Mouse (Mus musculus): ENCODE results near the gene Cadps2. TPM values are rescaled to one million over a fixed set of nuclear protein-coding genes. Genes with fewer than 3 reads are reported as not detected.

Cadps2 gene
- polyA plus RNA-seq, 1 experiment from 2014 or later: 1.3 TPM

DNA sequence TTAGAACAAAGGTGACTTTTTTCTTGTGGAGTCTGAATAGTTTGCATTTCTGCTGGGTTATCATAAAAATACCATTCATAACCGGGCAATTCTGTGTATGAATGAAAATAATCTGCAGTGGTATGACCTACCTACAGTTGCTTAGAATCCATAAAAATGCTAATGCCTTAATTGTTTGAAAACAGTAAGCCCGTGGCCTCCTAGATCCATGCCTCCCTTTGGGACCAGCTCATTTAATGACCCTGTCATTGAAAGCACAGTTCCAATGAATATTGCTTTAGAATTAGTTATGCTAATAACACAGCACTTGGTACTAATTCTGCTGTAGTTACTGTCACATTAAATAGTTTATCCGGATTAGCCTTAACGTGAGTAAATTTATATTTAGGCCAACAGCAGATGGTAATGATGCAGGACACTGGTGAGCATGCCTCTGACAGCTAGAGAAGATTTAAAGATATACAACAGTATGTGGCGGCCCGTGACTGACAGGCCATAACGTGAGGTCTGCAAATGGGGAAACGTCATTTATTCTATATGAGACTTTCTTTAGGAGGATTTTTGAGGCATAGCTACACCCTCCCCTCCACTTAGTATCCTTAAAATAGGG, 477.3 kb downstream of the Cadps2 start:
- no peaks in the 10 kb centered on the region for H3K27me3 ChIP-seq (ENCODE audit: control insufficient read depth, insufficient read depth, low read length)
- H3K4me3 ChIP-seq (ENCODE audit: control insufficient read depth in 1 of 2, insufficient read depth in 1 of 2, low read depth in 1 of 2, low read length in 2 of 2): no peak overlapping the region
- 76% methylated on average over 8 of the region's 8 CpGs for WGBS
- H3K4me2 ChIP-seq (ENCODE audit: low read length): no peak overlapping the region
- H3K9ac ChIP-seq (ENCODE audit: low read length): no peak overlapping the region
- no peak for ATAC-seq (ENCODE audit: insufficient number of reproducible peaks, insufficient read depth, low FRiP score, low read depth)
- H3K36me3 ChIP-seq (ENCODE audit: control insufficient read depth, insufficient read depth, low read length): no peaks in the 10 kb centered on the region
- no peaks in the 10 kb centered on the region for H3K9me3 ChIP-seq (ENCODE audit: control insufficient read depth, low read length)
- H3K4me1 ChIP-seq (ENCODE audit: control insufficient read depth in 2 of 2, insufficient read depth in 2 of 2, low read length in 2 of 2): no peaks in the 10 kb centered on the region
- H3K27ac ChIP-seq (replicated peaks in 1 of 2; ENCODE audit: control insufficient read depth in 1 of 2, insufficient read depth in 1 of 2, low read depth in 2 of 2, low read length in 2 of 2): no peak overlapping the region

DNA sequence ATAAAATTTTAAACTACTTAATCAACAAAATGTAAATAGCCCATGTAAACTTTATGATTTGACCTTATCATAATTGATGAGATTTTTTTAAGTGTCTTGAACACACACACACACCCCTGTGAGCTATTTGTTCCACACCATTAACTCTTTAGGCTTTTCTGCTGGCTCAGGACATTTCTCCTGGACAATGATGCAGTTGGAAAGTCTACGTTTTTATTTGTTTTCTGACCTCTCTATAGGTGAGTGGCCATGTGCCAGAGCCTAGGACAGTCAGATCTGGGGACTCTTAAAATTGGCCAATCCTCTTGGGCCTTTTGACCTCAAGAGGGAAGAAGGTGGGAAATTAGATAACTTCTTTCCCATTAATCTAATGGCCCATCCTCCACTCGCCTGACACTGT, 478.6 kb downstream of the Cadps2 start:
- Histone ChIP-seq H3K4me2 (ENCODE audit: low read length) (no peak overlapping the region), H3K27me3 (ENCODE audit: control insufficient read depth, insufficient read depth, low read length) (no peaks in the 10 kb centered on the region), H3K9me3 (ENCODE audit: control insufficient read depth, low read length) (no peaks in the 10 kb centered on the region), H3K9ac (ENCODE audit: low read length) (no peak overlapping the region), H3K4me1 (ENCODE audit: control insufficient read depth in 2 of 2, insufficient read depth in 2 of 2, low read length in 2 of 2) (no peaks in the 10 kb centered on the region), H3K4me3 (ENCODE audit: control insufficient read depth in 1 of 2, insufficient read depth in 1 of 2, low read depth in 1 of 2, low read length in 2 of 2) (no peak overlapping the region), H3K36me3 (ENCODE audit: control insufficient read depth, insufficient read depth, low read length) (no peaks in the 10 kb centered on the region), H3K27ac (replicated peaks in 1 of 2; ENCODE audit: control insufficient read depth in 1 of 2, insufficient read depth in 1 of 2, low read depth in 2 of 2, low read length in 2 of 2) (no peak overlapping the region)
- 71% methylated on average over 2 of the region's 2 CpGs for WGBS
- ATAC-seq (ENCODE audit: insufficient number of reproducible peaks, insufficient read depth, low FRiP score, low read depth): no peak

GRCm38 (mm10) chr6:23356141-23356540, 483.1 kb downstream of the Cadps2 start:
- H3K36me3 ChIP-seq (ENCODE audit: control insufficient read depth, insufficient read depth, low read length): no peaks in the 10 kb centered on the region
- ATAC-seq (ENCODE audit: insufficient number of reproducible peaks, insufficient read depth, low FRiP score, low read depth): no peak
- no peaks in the 10 kb centered on the region for H3K9me3 ChIP-seq (ENCODE audit: control insufficient read depth, low read length)
- H3K9ac ChIP-seq (ENCODE audit: low read length): no peak overlapping the region
- WGBS: 42% methylated on average over 4 of the region's 4 CpGs
- H3K4me2 ChIP-seq (ENCODE audit: low read length): no peak overlapping the region
- no peak overlapping the region for H3K4me3 ChIP-seq (ENCODE audit: control insufficient read depth in 1 of 2, insufficient read depth in 1 of 2, low read depth in 1 of 2, low read length in 2 of 2)
- H3K27ac ChIP-seq (replicated peaks in 1 of 2; ENCODE audit: control insufficient read depth in 1 of 2, insufficient read depth in 1 of 2, low read depth in 2 of 2, low read length in 2 of 2): no peak overlapping the region
- H3K27me3 ChIP-seq (ENCODE audit: control insufficient read depth, insufficient read depth, low read length): no peaks in the 10 kb centered on the region
- no peaks in the 10 kb centered on the region for H3K4me1 ChIP-seq (ENCODE audit: control insufficient read depth in 2 of 2, insufficient read depth in 2 of 2, low read length in 2 of 2)

GRCm38 (mm10) chr6:23353480-23353879, 485.7 kb downstream of the Cadps2 start:
- H3K36me3 ChIP-seq (ENCODE audit: control insufficient read depth, insufficient read depth, low read length): no peaks in the 10 kb centered on the region
- H3K4me3 ChIP-seq (ENCODE audit: control insufficient read depth in 1 of 2, insufficient read depth in 1 of 2, low read depth in 1 of 2, low read length in 2 of 2): no peak overlapping the region
- WGBS: 8% methylated on average over 7 of the region's 7 CpGs
- H3K9me3 ChIP-seq (ENCODE audit: control insufficient read depth, low read length): no peaks in the 10 kb centered on the region
- no peak overlapping the region for H3K4me2 ChIP-seq (ENCODE audit: low read length)
- no peaks in the 10 kb centered on the region for H3K4me1 ChIP-seq (ENCODE audit: control insufficient read depth in 2 of 2, insufficient read depth in 2 of 2, low read length in 2 of 2)
- no peaks in the 10 kb centered on the region for H3K27me3 ChIP-seq (ENCODE audit: control insufficient read depth, insufficient read depth, low read length)
- H3K27ac ChIP-seq (replicated peaks in 1 of 2; ENCODE audit: control insufficient read depth in 1 of 2, insufficient read depth in 1 of 2, low read depth in 2 of 2, low read length in 2 of 2): no peak overlapping the region
- no peak overlapping the region for H3K9ac ChIP-seq (ENCODE audit: low read length)
- ATAC-seq (ENCODE audit: insufficient number of reproducible peaks, insufficient read depth, low FRiP score, low read depth): no peak

GRCm38 (mm10) chr6:23337411-23338063, 501.7 kb downstream of the Cadps2 start:
- Histone ChIP-seq H3K27me3 (ENCODE audit: control insufficient read depth, insufficient read depth, low read length) (no peaks in the 10 kb centered on the region), H3K9me3 (ENCODE audit: control insufficient read depth, low read length) (no peaks in the 10 kb centered on the region), H3K4me1 (ENCODE audit: control insufficient read depth in 2 of 2, insufficient read depth in 2 of 2, low read length in 2 of 2) (no peaks in the 10 kb centered on the region), H3K4me3 (ENCODE audit: control insufficient read depth in 1 of 2, insufficient read depth in 1 of 2, low read depth in 1 of 2, low read length in 2 of 2) (no peak overlapping the region), H3K9ac (ENCODE audit: low read length) (no peak overlapping the region), H3K36me3 (ENCODE audit: control insufficient read depth, insufficient read depth, low read length) (no peaks in the 10 kb centered on the region), H3K4me2 (ENCODE audit: low read length) (no peak overlapping the region), H3K27ac (replicated peaks in 1 of 2; ENCODE audit: control insufficient read depth in 1 of 2, insufficient read depth in 1 of 2, low read depth in 2 of 2, low read length in 2 of 2) (no peak overlapping the region)
- WGBS: 83% methylated on average over 7 of the region's 7 CpGs
- no peak for ATAC-seq (ENCODE audit: insufficient number of reproducible peaks, insufficient read depth, low FRiP score, low read depth)

DNA sequence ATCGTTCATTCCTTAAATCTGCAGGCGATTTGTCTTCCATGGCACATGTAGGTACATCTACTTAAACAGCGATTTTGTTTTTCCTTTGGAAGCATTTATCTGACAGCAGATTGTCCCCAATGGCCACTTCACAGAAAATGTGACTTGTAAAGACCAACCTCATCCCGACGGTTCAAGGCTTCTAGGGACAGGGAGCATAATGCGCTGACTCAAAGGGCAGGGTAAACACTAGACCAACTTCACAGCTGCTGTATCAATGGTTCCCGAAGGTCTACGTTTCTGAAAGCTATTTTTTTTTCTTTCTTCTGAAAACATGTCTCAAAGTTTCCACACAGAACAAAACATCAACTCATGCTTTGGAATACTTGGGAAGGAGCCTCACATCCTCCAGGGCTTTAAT, 524.3 kb downstream of the Cadps2 start:
- Histone ChIP-seq H3K4me3 (ENCODE audit: control insufficient read depth in 1 of 2, insufficient read depth in 1 of 2, low read depth in 1 of 2, low read length in 2 of 2) (no peak overlapping the region), H3K27ac (replicated peaks in 1 of 2; ENCODE audit: control insufficient read depth in 1 of 2, insufficient read depth in 1 of 2, low read depth in 2 of 2, low read length in 2 of 2) (no peak overlapping the region), H3K4me2 (ENCODE audit: low read length) (no peak overlapping the region), H3K36me3 (ENCODE audit: control insufficient read depth, insufficient read depth, low read length) (no peaks in the 10 kb centered on the region), H3K27me3 (ENCODE audit: control insufficient read depth, insufficient read depth, low read length) (no peaks in the 10 kb centered on the region), H3K4me1 (ENCODE audit: control insufficient read depth in 2 of 2, insufficient read depth in 2 of 2, low read length in 2 of 2) (no peaks in the 10 kb centered on the region), H3K9ac (ENCODE audit: low read length) (no peak overlapping the region), H3K9me3 (ENCODE audit: control insufficient read depth, low read length) (no peaks in the 10 kb centered on the region)
- 74% methylated on average over 8 of the region's 8 CpGs for WGBS
- no peak for ATAC-seq (ENCODE audit: insufficient number of reproducible peaks, insufficient read depth, low FRiP score, low read depth)

DNA sequence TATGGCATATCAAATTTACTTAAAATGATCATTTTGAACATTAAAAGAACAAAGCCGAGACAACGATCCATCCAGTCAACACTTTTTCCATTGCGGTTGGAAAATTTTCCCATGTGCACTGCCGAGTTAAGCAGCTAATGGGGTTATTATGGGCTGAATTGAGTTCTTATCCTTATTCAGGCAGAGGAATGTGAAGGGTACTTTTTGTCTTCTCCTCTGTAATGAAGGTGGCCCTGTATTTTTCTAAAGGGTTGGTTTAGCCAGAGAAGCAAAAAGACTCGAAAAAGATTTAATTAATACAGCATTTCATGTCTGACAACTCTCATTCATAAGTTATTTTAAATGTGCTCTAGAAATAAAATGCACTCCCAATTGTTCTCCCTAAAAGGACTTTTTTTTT, 524.9 kb downstream of the Cadps2 start:
- H3K4me2 ChIP-seq (ENCODE audit: low read length): no peak overlapping the region
- no peak overlapping the region for H3K4me3 ChIP-seq (ENCODE audit: control insufficient read depth in 1 of 2, insufficient read depth in 1 of 2, low read depth in 1 of 2, low read length in 2 of 2)
- H3K9ac ChIP-seq (ENCODE audit: low read length): no peak overlapping the region
- no peaks in the 10 kb centered on the region for H3K27me3 ChIP-seq (ENCODE audit: control insufficient read depth, insufficient read depth, low read length)
- H3K4me1 ChIP-seq (ENCODE audit: control insufficient read depth in 2 of 2, insufficient read depth in 2 of 2, low read length in 2 of 2): no peaks in the 10 kb centered on the region
- H3K27ac ChIP-seq (replicated peaks in 1 of 2; ENCODE audit: control insufficient read depth in 1 of 2, insufficient read depth in 1 of 2, low read depth in 2 of 2, low read length in 2 of 2): no peak overlapping the region
- no peaks in the 10 kb centered on the region for H3K9me3 ChIP-seq (ENCODE audit: control insufficient read depth, low read length)
- ATAC-seq (ENCODE audit: insufficient number of reproducible peaks, insufficient read depth, low FRiP score, low read depth): no peak
- no peaks in the 10 kb centered on the region for H3K36me3 ChIP-seq (ENCODE audit: control insufficient read depth, insufficient read depth, low read length)
- 71% methylated on average over 5 of the region's 5 CpGs for WGBS

GRCm38 (mm10) chr6:23306046-23306445, 533.2 kb downstream of the Cadps2 start:
- Histone ChIP-seq H3K27ac (replicated peaks in 1 of 2; ENCODE audit: control insufficient read depth in 1 of 2, insufficient read depth in 1 of 2, low read depth in 2 of 2, low read length in 2 of 2) (no peak overlapping the region), H3K4me2 (ENCODE audit: low read length) (no peak overlapping the region), H3K36me3 (ENCODE audit: control insufficient read depth, insufficient read depth, low read length) (no peaks in the 10 kb centered on the region), H3K9me3 (ENCODE audit: control insufficient read depth, low read length) (no peaks in the 10 kb centered on the region), H3K4me3 (ENCODE audit: control insufficient read depth in 1 of 2, insufficient read depth in 1 of 2, low read depth in 1 of 2, low read length in 2 of 2) (no peak overlapping the region), H3K9ac (ENCODE audit: low read length) (no peak overlapping the region), H3K27me3 (ENCODE audit: control insufficient read depth, insufficient read depth, low read length) (no peaks in the 10 kb centered on the region), H3K4me1 (ENCODE audit: control insufficient read depth in 2 of 2, insufficient read depth in 2 of 2, low read length in 2 of 2) (no peaks in the 10 kb centered on the region)
- ATAC-seq (ENCODE audit: insufficient number of reproducible peaks, insufficient read depth, low FRiP score, low read depth): no peak
- WGBS: 88% methylated on average over 6 of the region's 6 CpGs
